Mouse (Mus musculus) adrenal gland, postnatal 10 days (tissue): ENCODE results near the gene Tmem209. TPM values are rescaled to one million over a fixed set of nuclear protein-coding genes. Genes with fewer than 3 reads are reported as not detected.

Source experiments
- DNase-seq: peaks from one replicate; pipeline ENCODE4 v3.0.0; 2021; ENCODE audit warnings: mixed read lengths
- long read RNA-seq, 2 experiments: library from polyadenylated mRNA; stranded (forward); transcript quantifications; one replicate each; pipeline ENCODE4 v2.0.0; 2021
- total RNA-seq, 2 experiments: library from RNA; stranded (reverse); gene quantifications; 2 replicates each; pipeline ENCODE4 v1.2.3; 2021

The Tmem209 gene
- total RNA-seq: 10 to 100 TPM; 20.2 to 24.3 TPM
- long read RNA-seq, experiment 1, transcript Tmem209-204 (15 exons, 3,485 nt): major isoform, 9 of 15 reads
- long read RNA-seq, experiment 1, partial matches to known transcripts: 3 of 15 reads
- long read RNA-seq, experiment 1, other reads (novel, unspliced or antisense): 3 of 15 reads
- long read RNA-seq, experiment 2, transcript Tmem209-204 (15 exons, 3,485 nt): major isoform, 9 of 9 reads
- long read RNA-seq, experiment 2, partial matches to known transcripts: 0 of 9 reads
- long read RNA-seq, experiment 2, other reads (novel, unspliced or antisense): 0 of 9 reads

- DNase-seq: peak; percentile 100
Observed at GRCm38 (mm10) chr6:30509265-30510239, at the start of gene Tmem209, which contains the start of gene Ssmem1. Tmem209 (minus strand) TSS chr6:30509783. Ssmem1 (plus strand) TSS chr6:30509849.

DNA sequence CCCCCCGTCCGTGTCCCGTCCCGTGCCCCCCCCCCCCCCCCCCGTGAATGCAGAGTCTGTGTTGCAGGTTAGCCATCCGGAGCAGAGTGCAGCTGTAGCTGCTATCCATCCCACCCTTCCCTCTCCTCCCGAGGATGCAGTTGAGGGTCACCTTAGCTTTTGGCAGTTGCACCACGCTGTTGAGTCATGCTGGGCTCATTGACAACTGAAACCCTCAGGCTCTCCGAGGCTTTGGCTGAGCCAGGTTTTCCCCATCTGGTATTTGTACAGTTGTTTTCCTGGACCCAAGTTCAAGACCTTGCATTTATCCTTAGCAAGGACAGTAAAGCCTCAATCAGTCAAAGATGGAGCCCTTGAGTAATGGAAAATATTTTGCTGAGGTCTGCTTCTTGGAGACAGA, 46.5 kb upstream of the Tmem209 start:
- peak; percentile 79 for DNase-seq

GRCm38 (mm10) chr6:30554621-30555170, 45.1 kb upstream of the Tmem209 start:
- DNase-seq: no peak

GRCm38 (mm10) chr6:30554092-30554491, 44.5 kb upstream of the Tmem209 start:
- no peak for DNase-seq

DNA sequence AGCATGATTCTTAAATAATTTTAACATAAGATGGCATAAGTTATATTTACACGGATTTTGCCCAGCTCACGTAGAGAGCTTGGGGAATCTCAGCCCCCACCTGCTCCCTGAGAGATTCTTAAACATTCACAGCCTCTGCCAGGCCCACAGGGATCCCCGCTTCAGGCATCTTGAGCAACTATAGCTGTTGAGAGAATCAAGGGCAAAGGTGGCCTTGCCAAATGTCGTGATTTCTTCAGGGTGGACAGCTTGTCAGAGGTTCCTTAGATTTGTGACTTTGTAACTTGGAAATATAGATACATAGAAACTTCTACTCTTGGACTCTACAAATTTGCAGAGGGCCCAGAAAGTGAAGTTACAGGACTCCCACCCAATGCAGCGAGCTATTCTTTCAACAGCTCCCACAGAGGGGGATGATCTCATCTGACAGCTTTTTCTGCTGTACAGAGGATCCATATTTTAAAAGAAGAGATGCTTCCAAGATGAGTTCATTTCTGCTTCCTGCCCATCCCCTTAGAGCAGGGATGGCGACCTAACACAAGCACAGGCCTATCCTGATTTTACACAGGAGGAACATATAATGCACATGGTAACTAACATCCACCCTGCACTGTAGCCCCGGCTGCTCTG, 43.9 kb upstream of the Tmem209 start:
- DNase-seq: peak; percentile 54

- no peak for DNase-seq
Observed at GRCm38 (mm10) chr6:30552628-30553027, 43.0 kb upstream of the Tmem209 start.

- no peak for DNase-seq
Observed at GRCm38 (mm10) chr6:30551644-30552580, 42.3 kb upstream of the Tmem209 start.

GRCm38 (mm10) chr6:30551193-30551515, 41.6 kb upstream of the Tmem209 start:
- no peak for DNase-seq

DNA sequence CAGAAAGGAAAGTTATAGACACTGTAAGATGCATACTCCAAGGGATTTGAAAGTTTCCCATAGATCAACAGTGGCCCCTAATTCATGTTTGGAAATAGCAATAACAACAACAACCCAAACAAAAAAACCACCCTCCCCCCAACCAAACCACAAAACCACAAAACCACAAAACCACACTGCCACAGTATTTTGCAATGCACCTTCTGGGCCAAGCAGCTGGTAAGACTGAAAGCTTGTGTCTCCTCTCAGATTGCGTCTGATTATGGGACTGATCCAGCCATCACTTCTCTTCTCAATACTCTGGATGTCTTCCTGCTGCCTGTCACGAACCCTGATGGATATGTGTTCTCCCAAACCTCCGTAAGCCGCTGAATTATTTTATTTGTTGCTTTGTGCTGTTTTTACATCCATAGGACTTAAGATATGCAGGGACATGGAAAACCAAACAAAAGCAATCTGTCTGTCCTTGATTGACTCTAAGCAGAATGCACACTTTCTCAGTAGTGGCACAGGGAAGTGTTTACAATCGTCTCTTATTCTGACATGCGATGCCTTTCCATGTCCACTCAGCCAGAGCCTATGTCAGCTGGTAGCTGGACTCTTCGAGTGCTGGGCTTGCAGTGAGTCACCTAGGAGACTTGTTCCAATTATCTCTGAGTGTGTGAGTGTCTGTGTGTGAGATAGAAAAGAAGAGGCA, 41.1 kb upstream of the Tmem209 start:
- no peak for DNase-seq

GRCm38 (mm10) chr6:30549231-30549761, 39.7 kb upstream of the Tmem209 start:
- no peak for DNase-seq

DNA sequence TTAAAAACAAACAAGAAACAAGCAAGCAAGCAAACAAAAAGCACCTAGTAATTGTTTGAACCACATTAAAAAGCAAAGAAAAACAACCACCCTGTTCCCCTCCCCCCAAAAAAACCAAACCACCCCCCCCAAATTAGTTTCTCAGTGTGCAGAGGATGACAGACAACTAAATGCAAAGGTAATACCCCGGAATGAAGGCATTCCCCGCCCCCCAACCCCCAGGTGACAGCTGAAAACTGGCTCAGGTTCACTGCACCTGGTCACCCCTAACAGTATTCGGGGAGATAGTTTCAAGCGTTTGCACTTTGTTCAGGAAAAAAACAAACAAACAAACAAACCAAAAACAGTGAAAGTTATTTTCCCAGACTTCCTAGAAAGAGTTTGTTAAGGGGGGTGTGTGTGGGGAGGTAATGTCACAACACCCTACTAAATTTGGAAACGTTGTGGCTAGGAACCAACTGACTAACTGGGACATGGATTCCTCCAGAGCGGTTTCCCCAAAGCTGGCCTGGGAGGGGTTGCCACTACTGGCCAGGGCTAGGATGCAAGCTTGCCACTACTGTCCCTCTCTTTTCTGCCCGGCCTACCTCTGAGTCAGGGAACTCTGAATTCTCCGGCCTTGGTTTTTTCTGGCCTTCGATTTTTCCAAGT, 38.2 kb upstream of the Tmem209 start:
- DNase-seq: peak; percentile 75

DNA sequence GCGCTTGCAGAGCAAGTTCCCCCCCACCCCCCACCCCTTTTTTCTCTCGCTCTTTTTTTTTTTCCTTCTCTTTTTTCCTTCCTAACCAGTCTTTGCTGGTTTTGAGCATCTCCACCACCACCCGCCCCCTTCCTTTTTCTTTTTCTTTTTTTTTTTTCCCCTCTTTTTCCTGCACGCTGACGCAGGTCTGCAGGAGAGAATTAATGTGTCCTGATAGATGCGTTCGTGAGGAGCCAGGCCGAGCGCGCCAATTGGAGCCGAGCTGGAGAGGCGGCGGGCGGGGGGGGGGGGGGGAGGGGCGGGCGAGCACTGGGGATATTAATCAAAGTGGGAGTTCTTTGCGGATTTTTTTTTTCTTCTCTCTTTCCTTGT, 37.7 kb upstream of the Tmem209 start:
- DNase-seq: peak; percentile 53

- DNase-seq: peak; percentile 50
Observed at GRCm38 (mm10) chr6:30546571-30547273, 37.1 kb upstream of the Tmem209 start.

GRCm38 (mm10) chr6:30545689-30546088, 36.1 kb upstream of the Tmem209 start:
- no peak for DNase-seq

- DNase-seq: no peak
Observed at GRCm38 (mm10) chr6:30543851-30544250, 34.3 kb upstream of the Tmem209 start.

DNA sequence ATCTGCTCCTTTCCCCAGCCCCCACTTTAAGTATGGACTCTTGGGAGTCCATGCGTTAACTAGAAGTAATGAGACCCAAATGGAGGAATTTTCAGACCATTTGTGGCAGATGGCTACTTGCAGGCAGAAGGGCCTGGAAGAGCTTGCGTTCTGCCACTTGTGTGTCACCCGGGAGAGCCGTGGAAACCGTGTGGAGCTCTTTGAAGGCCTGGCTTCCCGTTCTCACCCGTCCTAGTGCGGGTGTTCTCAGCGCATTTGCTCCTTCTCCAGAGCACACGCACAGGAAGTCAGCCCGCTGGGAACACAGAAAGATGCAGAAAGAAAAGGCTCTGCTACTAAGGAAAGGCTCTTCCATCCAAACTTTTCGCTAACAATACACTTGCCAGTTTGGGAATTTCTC, 33.5 kb upstream of the Tmem209 start:
- DNase-seq: no peak

GRCm38 (mm10) chr6:30542277-30542676, 32.7 kb upstream of the Tmem209 start:
- DNase-seq: no peak

- no peak for DNase-seq
Observed at GRCm38 (mm10) chr6:30541009-30541799, 31.6 kb upstream of the Tmem209 start, which contains the start of gene Cpa2. Cpa2 (plus strand) TSS chr6:30541582.
